Mouse (Mus musculus) adrenal gland, postnatal 36 days (tissue): ENCODE results near the gene Chkb. TPM values are rescaled to one million over a fixed set of nuclear protein-coding genes. Genes with fewer than 3 reads are reported as not detected.

Experiments
- DNase-seq, 2 experiments: peaks; one replicate each; pipeline ENCODE4 v3.0.0; 2021; ENCODE audit warnings: mixed read lengths in 1 of 2
- long read RNA-seq, 2 experiments: library from polyadenylated mRNA; stranded (forward); transcript quantifications; one replicate each; pipeline ENCODE4 v2.0.0; 2021; ENCODE audit warnings: borderline sequencing depth in 2 of 2
- total RNA-seq, 2 experiments: library from RNA; stranded (reverse); gene quantifications; 2 replicates each; pipeline ENCODE4 v1.2.3; 2021

Gene Chkb
- total RNA-seq: 10 to 100 TPM; 57.8 to 63.2 TPM
- long read RNA-seq, experiment 1, transcript Chkb-201 (11 exons, 1,707 nt): major isoform, 29 of 69 reads
- long read RNA-seq, experiment 1, transcript Chkb-208 (10 exons, 1,416 nt): minor isoform, 12 of 69 reads
- long read RNA-seq, experiment 1, partial matches to known transcripts: 6 of 69 reads
- long read RNA-seq, experiment 1, other reads (novel, unspliced or antisense): 16 of 69 reads
- long read RNA-seq, experiment 2, transcript Chkb-201 (11 exons, 1,707 nt): major isoform, 7 of 19 reads
- long read RNA-seq, experiment 2, partial matches to known transcripts: 1 of 19 reads
- long read RNA-seq, experiment 2, other reads (novel, unspliced or antisense): 7 of 19 reads

DNA sequence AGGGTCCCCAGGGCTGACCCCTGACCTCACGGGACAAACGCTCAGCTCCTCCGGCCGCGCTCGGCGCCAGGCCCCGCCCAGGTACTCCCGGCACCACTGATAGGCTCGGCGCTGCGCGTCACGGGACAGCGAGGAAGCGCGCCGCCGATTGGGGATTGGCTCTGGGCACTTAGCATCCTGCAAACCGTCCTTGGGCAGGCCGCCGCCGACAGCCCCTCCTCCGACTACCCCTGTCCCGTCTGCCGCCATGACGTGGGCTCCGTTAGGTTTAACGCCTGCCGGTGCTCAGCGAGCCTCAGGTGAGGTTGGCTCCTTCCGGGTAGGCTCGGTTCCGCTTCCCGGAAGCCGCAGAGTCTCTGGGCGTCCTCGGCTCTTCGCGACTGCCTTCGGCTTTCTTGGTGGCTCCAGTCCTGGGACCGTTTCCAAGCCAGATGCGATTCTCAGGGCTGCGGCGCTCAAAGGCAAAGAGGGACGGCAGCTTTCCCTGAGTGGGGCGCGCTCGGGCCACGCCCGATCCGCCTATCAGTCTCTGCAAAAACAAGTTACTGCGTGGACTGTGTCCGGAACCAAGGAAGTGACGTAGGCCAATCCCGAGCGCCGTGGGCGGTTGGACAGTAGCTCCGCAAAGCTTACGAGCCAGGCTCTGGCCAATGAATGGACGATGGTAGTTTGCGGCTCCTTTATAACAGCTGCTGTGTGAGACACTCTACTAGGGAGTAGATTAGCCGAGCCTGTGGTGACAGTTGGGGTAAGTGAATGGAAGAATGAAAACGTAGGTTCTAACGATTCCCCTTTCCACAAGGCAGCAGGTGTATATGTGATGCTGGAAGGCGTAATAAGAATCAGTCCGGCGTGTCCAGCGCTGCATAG lies at the start of gene Chkb, which contains the start of the genes C730034F03Rik and Gm44502:
TSS of gene Chkb (minus strand) at position 557 of the 870 bp plus-strand sequence.
TSS of gene C730034F03Rik (plus strand) at position 238 of the 870 bp plus-strand sequence.
TSS of gene Gm44502 (minus strand) at position 345 of the 870 bp plus-strand sequence.
- peak; percentile 94 to 97 for DNase-seq

DNA sequence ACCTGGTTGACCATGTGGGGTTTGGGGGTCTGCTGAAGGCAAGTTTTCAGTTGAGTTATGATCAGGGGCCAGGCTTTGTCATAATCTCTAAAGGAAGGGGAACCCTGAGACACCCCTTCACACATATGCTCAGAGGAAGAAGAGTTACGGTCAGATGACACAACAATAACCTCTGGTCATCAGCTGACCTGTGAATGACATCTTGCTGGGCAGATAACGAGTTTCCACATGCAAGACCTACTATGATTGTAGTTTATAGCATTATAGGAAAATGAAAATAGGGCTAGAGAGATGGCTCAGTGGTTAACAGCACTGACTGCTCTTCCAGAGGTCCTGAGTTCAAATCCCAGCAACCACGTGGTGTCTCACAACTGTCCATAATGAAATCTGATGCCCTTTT lies 48.9 kb upstream of the Chkb start:
- no peak for DNase-seq

DNA sequence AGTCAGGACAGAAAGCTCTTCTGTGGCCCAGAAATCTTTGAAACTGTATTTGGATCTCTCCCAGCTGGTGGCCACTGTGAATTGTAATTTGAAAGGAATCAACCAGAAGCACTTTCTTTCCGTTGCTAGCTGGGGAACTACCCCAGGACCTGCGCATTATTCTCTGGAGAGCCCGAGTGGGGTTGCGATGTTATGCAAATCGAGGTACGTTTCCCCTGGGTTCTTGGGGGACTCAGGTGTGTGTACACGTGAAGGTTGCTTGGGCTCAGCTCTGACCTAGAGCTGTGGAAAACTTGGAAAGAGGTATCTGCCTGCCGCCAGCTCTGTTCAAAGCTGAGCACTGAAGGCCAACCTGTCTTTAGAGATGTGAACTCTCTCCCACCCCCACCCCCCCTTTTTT lies 48.1 kb upstream of the Chkb start:
- DNase-seq: no peak

DNA sequence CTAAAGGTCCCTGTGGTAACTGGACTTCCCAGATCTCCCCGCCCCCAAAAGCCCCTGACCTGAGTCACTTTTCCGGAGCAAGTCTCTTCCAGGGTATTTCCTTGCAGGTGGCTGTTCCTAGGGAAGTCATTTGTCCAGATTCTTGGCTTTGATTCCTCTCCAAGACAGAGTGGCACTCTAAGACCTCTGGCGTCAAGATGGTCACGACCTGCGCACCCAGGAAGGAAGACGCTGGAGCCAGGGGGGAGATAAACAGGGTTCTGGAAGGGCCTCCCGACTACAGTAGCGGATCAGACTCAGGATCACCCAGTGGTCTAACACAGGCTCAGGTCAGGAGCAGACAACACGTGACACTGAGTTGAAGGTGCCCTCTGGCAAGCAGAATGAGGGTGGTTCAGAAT lies 47.4 kb upstream of the Chkb start, which contains the start of gene Arsa:
TSS of gene Arsa (minus strand) at position 335 of the 401 bp plus-strand sequence.
- peak; percentile 48 to 70 for DNase-seq

DNA sequence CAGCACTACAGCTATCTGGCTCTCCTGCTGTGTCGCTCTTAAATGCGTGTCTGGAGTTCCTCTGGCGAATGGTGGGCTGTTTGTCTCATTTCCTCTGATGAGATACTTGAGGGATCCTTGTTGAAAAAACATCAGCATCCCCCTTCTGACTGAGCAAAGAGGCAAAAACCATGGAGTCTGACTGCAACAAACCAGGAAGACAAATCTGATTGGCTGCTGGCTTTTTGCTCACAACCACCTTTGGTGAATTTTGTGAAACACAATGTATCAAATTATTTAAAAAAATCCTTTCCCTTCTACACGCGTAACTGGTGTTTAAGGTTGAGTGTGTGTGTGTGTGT lies 46.7 kb upstream of the Chkb start:
- no peak for DNase-seq

DNA sequence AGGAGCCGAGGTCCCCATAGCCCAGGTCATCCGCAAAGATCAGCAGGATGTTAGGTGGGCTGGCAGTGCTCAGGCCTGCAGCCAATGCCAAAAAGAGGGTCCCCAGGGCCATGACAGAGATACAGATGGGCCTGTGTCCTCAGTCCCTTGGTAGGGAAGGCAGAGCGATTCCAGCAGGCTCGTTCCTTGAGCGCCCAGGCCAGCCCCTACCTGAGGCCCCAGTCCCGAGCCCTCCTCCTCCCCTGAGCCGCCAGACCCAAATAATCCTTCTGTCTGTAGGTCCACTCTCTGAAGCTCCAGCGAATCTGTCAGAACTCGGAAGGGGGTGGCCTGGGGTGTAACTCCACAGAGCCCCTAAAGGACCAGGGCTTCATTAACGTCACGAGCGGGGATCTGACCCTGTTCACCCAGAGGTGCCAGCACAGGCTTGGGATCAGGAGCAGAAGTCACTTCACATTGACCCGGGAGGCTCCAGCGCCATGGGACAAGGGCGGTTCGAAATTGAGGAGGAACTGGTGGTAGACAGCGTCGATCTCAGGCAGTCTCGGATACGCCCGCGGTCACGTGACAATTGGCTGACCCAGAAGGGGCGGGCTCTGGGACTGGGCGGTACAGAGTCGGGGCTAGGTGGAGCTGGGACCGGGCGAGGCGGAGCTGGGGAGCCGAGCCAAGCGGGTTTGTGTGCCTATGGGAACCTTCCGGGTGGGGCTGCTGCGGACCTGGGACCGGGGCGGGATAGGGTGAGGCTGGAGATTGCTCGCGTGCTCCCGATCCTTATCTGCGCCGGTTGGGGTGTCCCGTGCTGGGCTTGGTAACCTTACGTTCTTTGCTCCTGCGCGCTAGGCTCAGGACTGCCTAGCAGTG lies 46.1 kb upstream of the Chkb start:
- DNase-seq: peak; percentile 96 to 98

DNA sequence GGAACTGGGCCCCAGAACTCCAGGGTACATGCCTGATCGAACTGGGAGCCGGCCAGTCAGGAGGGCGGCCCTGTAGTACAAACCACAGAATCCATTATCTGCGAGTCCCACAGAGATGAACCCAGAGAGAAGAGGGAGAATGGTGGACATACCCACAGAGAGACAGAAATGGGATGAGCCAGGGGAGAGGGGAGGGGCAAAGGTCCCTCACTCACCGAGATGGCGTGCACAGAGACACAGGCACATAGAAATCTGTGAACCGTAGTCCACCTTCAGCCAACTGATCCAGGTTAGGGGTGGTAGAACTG lies 45.5 kb upstream of the Chkb start:
- DNase-seq: no peak

DNA sequence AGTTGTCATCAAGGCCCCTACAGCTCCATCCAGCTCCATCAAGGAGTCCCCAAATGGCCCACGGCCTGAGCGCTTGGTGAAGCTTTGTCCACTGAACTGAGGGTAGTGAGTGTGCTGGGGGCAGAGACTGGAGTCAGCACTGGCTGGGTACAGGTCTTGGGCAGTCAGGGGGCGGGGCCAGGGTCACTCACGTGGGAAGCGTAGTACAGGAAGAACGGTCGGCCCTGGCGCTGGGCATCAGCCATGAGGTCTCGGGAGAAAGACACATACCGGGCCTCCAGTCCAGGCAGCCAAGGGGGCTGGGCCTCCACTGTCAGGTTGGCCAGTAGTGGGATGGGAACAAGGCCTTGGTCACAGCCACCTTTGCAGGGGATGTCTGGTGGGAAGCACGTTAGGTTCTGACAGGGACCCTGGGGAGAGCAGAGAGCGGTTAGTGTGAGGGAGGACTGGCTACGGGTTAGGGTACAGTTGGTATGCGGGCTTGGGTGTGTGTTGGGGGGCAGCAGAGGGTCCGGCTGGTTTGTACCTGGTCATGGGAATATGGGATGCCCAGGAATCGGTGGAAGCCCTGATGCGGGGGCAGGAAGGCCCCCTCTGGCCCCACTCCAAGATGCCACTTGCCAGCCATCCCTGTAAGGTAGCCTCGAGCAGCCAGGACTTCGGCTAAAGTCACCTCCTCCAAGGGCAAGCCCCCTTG lies 45.0 kb upstream of the Chkb start:
- no peak for DNase-seq

DNA sequence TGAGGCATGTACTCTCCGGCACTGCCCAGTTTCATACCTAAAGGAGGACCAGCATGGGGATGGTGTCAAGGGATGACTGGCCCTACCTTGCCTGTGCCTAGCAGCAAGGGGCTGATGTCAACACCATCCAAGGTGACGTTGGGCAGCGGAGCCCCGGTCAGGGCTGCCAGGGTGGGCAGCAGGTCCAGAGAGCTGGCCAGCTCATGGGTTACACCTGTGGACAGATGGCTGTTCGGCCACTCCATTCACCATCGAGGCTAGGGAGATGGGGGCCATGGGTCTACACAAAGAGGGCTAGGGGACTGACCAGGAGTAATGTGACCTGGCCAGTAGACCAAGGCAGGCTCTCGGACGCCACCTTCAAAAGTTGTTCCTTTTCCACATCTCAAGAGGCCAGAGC lies 44.2 kb upstream of the Chkb start:
- DNase-seq: no peak

DNA sequence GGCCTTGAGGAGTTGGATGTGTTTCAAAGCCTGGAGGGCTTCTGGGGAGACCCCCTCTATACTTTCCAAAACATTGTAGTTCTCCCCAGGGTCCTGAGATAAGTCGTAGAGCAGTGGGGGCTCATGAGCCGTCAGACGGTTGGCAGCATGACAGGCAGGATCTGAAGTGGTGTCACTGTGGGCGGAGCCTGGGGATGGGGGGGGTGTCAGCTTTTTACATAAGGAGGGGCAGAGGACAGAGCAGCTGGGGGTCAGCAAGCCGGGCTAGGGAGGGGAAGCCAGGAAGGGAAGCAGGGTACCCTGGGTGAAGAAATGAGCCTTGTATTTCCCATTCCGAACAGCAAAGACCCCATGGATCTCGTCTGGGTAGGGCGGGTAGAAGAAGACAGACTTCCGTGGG lies 43.7 kb upstream of the Chkb start:
- no peak for DNase-seq

DNA sequence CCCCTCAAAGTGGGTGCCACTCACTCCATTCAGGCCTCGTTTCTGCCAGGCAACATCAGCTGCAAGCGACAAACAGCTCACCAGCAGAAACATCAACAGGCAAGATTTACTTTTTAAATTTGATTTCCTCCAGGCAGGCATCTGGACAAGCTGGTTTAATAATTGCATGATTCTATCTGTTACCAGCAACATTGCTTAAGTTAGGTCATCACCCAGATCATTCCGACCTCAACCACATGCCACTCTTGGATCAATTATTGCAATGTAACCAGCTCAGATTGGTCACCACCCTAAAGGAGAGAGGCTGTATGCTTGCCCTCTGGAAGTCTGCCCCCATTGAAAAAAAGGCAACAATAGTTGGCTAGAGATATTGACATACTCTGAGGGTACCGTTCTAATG lies 41.8 kb upstream of the Chkb start:
- no peak for DNase-seq

DNA sequence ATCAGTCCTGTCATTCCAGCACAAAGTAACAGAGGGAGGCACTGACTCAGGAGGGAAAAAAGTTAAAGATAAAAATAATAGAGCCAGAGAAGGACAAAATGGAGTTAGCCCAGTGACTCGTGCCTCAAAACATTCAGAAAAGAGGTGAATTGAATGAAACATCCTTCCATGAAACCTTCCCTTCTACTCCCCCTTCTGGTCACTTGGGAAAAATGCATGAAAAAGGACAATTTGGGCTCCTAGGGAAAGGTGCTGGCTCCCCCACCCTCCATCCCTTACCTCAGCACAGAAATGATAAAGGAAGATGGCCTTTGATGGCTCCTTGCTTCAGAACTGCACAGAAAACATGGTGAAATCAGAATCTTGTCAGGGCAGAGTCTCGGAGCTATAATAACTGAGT lies 38.9 kb upstream of the Chkb start:
- no peak for DNase-seq

DNA sequence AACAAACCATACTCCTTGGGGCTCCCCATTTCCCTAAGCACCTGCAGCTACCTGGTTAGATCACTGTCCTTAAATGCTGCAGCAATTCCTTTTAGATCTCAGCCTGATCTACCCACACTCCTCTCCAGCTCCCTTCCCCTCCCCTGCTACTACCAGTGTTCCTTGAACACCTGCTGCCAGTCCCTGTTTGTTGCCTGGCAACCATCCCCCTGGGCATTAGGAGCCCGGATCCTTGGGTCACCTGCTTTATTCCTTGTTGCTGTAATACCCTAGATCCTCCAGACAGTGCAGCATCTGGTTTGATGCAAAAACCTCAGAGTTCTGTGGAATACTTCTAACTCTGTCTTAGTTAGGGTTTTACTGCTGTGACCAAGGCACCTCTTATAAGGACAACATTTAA lies 35.3 kb upstream of the Chkb start:
- no peak for DNase-seq

DNA sequence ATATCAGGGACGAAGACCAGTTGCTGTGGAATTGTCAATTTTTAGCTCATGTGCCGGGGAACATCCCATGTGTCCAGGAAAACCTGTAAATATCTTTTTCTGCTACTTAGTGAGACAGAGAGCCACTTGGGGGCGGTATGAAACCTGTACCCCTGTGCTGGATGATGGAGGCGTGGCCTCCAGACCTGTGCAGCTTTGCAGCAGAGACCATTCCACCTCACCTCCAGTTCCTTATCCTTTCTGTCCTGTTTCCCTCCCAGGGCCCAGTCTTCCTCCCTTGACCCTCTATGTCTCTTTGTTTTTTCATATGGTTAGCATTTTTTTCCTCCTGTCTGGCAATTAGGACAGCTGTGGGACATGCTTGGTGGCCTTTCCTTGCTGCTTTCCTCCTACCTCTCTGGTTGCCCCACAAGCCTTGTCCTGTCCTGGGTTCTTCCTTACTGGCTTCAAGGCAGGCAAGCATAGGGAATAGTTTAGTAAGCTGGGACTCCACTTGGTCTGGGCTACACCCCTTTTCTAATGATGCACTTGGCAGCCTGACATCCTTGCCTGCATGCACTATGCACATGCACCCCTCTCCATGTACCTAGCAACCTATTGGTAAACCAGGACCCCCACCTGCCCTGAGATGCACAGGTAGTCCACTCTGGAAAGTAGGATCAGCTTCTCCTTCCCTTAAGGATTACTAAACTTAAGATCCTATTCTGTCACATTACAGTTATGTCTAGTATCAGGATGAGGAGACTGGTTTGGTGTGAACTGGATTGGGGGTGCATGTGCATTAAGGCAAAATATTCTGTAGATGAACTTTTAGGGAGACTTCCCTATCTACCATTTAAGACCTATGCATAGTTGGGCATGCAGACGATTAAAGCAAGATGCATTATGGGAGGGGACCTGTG lies 33.9 kb upstream of the Chkb start:
- peak; percentile 20 to 42 for DNase-seq

DNA sequence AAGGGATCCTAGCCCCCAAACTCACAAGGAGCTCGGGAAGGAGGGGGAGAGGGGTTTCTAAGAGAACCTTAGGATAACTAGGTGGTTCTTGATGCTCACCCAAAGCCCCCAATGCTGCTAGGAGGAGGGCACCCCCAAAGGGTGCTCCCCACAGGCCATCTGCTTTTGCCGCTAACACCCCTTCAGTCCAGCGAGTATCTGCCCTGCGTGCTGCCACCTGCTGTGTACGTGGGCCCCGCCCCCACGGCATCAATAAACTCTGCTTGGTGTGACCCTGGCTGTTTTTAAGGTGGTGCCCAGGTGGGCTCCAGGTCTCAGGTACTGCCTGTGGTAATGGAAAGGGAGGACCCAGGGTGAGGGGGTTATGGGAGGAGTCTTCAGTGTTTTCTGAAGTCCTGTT lies 32.5 kb upstream of the Chkb start:
- DNase-seq: no peak

DNA sequence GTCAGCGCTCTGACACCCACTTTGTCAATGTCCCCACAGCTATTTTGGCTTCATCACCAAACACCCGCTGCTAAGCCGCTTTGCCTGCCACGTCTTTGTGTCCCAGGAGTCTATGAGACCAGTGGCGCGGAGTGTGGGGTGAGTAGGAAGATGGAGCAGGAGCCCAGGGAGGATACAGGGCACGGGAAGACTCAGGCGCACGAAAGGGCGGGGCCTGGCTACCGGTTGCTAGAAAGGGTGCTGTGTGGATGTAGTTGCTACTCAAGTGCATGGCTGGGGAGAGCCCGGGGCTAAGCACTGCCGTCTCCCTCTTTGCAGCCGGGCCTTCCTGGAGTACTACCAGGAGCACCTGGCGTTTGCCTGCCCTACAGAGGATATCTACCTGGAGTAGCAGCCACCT lies 31.6 kb upstream of the Chkb start:
- DNase-seq: no peak

DNA sequence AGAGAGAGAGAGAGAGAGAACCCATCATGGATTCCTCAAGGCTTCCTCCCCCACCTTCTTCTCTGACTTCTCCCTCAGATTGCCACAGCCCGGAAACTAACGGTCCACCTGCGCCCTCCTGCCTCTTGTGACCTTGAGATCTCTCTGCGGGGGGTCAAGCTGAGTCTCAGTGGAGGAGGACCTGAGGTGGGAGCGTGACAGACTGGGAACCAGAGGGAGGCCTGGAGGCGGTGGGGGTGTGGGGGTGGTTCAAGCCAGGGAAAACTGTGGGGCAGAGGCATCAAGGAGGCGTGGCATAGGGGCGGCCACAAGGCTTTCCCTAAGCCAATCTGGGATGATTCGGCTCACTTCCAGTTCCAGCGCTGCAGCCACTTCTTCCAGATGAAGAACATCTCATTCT lies 30.6 kb upstream of the Chkb start:
- no peak for DNase-seq

DNA sequence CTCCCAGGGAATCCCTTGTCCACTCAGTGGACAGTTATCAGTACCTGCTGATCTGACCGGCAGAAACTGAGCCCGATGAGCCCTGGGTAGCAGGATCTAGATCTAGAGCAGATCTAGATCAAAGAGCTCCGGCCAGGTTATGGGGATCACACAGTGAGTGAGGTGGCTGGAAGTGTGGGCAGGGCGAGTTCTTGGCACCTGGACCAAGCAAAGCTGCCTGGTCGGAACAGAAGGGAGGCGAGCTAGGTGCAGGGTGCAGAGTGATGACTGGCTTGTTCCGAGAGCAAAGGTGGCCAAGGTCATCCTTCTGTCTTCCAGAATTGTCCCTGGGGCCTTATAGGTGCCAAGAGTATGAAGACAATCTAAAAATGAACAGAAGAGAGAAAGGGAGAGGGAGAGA lies 30.1 kb upstream of the Chkb start:
- no peak for DNase-seq

DNA sequence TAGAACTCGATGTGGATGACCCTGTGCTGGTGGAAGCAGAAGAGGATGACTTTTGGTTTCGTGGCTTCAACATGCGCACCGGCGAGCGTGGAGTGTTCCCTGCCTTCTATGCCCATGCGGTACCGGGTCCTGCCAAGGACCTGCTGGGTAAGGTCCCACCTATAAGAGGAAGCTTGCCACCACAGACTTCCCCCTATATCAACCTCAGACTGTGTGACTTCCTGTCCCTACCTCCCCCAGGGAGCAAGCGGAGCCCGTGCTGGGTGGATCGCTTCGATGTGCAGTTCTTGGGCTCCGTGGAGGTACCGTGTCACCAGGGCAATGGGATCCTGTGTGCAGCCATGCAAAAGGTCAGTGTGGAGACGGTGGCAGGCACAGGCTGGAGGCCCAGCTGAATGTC lies 29.2 kb upstream of the Chkb start:
- no peak for DNase-seq

DNA sequence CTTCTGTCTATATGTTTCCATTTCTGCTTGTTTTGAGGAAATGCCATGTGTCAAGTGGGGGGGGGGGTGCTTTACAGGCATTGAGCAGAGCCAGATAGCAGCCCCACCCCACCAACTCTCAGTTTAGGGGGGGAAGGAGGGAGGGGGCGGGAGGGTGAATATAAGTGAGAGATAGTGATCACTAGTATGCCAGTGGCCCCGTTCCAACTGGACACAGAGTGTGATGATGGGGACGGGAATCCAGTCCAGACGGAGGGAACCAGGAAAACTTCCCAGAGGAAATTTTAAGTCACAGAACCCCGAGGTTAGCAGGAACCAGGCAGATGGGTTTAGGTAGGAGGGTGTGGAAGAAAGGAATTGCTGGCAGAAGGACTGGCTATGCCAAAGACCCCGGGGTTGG lies 25.9 kb upstream of the Chkb start:
- DNase-seq: no peak

DNA sequence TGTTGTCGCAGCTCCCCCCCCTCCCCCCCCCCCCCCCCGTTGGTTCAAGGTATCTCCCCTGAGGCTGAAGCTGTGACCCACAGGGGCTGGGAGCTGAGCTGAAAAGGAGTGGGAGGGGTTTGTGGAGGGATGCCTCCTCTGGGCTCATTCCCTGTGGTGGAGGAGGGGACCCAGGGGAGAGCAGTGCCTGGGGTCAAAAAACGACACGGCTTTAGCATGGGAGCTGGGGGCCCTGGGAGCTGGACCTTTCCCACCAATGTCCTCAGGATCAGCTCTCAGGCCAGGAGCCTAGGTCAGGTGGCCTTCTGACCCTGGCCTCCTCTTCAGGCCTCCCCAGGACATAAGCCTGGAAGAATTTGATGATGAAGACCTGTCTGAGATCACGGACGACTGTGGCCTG lies 25.1 kb upstream of the Chkb start:
- no peak for DNase-seq
